Mouse (Mus musculus): ENCODE measurements around the gene Bcas3. TPM values are rescaled to one million over a fixed set of nuclear protein-coding genes. Genes with fewer than 3 reads are reported as not detected.
"Not testable (repeated sequence)": the region's sequence is repeated elsewhere in the genome, so short reads cannot be mapped to it uniquely, and the experiment has no call there.

The Bcas3 gene
- polyA plus RNA-seq, 1 experiment: 37.8 TPM

- TF ChIP-seq POLR2A (IDR thresholded peaks at IDR 0.05; ENCODE audit: insufficient read depth, low read length) (no peak), EP300 (IDR thresholded peaks at IDR 0.05; ENCODE audit: insufficient read depth, low read depth, low read length) (no peak), CTCF (IDR thresholded peaks at IDR 0.05; ENCODE audit: low read depth, low read length) (no peak)
- Histone ChIP-seq H3K4me3 (ENCODE audit: low read depth, low read length) (no peak overlapping the region), H3K9me3 (replicated peaks; ENCODE audit: control insufficient read depth, insufficient read depth, low read length, poor library complexity, severe bottlenecking) (no peaks in the 10 kb centered on the region), H3K4me1 (ENCODE audit: control insufficient read depth, insufficient read depth, low read length) (no peaks in the 10 kb centered on the region), H3K27me3 (ENCODE audit: control insufficient read depth, insufficient read depth, low read length, poor library complexity, severe bottlenecking) (no peaks in the 10 kb centered on the region), H3K9ac (ENCODE audit: low read depth, poor library complexity, severe bottlenecking) (no peak overlapping the region), H3K27ac (ENCODE audit: insufficient read depth, low read length) (no peak overlapping the region), H3K36me3 (ENCODE audit: control insufficient read depth, insufficient read depth, low read length, poor library complexity, severe bottlenecking) (no peaks in the 10 kb centered on the region)
Measured at GRCm38 (mm10) chr11:85499561-85499960, 146.6 kb downstream of the Bcas3 start.

- H3K9ac ChIP-seq (ENCODE audit: low read depth, poor library complexity, severe bottlenecking): no peak overlapping the region
- no peaks in the 10 kb centered on the region for H3K36me3 ChIP-seq (ENCODE audit: control insufficient read depth, insufficient read depth, low read length, poor library complexity, severe bottlenecking)
- no peaks in the 10 kb centered on the region for H3K4me1 ChIP-seq (ENCODE audit: control insufficient read depth, insufficient read depth, low read length)
- TF ChIP-seq POLR2A (IDR thresholded peaks at IDR 0.05; ENCODE audit: insufficient read depth, low read length): no peak
- TF ChIP-seq EP300 (IDR thresholded peaks at IDR 0.05; ENCODE audit: insufficient read depth, low read depth, low read length): no peak
- no peak overlapping the region for H3K27ac ChIP-seq (ENCODE audit: insufficient read depth, low read length)
- no peaks in the 10 kb centered on the region for H3K9me3 ChIP-seq (replicated peaks; ENCODE audit: control insufficient read depth, insufficient read depth, low read length, poor library complexity, severe bottlenecking)
- no peaks in the 10 kb centered on the region for H3K27me3 ChIP-seq (ENCODE audit: control insufficient read depth, insufficient read depth, low read length, poor library complexity, severe bottlenecking)
- no peak overlapping the region for H3K4me3 ChIP-seq (ENCODE audit: low read depth, low read length)
Measured at GRCm38 (mm10) chr11:85502031-85502430, 149.1 kb downstream of the Bcas3 start.

- not testable (repeated sequence) for H3K4me1 ChIP-seq (ENCODE audit: control insufficient read depth, insufficient read depth, low read length); H3K36me3 ChIP-seq (ENCODE audit: control insufficient read depth, insufficient read depth, low read length, poor library complexity, severe bottlenecking); H3K27me3 ChIP-seq (ENCODE audit: control insufficient read depth, insufficient read depth, low read length, poor library complexity, severe bottlenecking); H3K4me3 ChIP-seq (ENCODE audit: low read depth, low read length); H3K27ac ChIP-seq (ENCODE audit: insufficient read depth, low read length); H3K9ac ChIP-seq (ENCODE audit: low read depth, poor library complexity, severe bottlenecking); H3K9me3 ChIP-seq (replicated peaks; ENCODE audit: control insufficient read depth, insufficient read depth, low read length, poor library complexity, severe bottlenecking)
Measured at GRCm38 (mm10) chr11:85504812-85505211, 151.8 kb downstream of the Bcas3 start.

- Histone ChIP-seq H3K9ac (ENCODE audit: low read depth, poor library complexity, severe bottlenecking) (no peak overlapping the region), H3K27ac (ENCODE audit: insufficient read depth, low read length) (no peak overlapping the region), H3K36me3 (ENCODE audit: control insufficient read depth, insufficient read depth, low read length, poor library complexity, severe bottlenecking) (no peaks in the 10 kb centered on the region), H3K9me3 (replicated peaks; ENCODE audit: control insufficient read depth, insufficient read depth, low read length, poor library complexity, severe bottlenecking) (no peaks in the 10 kb centered on the region), H3K4me3 (ENCODE audit: low read depth, low read length) (no peak overlapping the region), H3K27me3 (ENCODE audit: control insufficient read depth, insufficient read depth, low read length, poor library complexity, severe bottlenecking) (no peaks in the 10 kb centered on the region), H3K4me1 (ENCODE audit: control insufficient read depth, insufficient read depth, low read length) (no peaks in the 10 kb centered on the region)
- TF ChIP-seq CTCF (IDR thresholded peaks at IDR 0.05; ENCODE audit: low read depth, low read length) (no peak), POLR2A (IDR thresholded peaks at IDR 0.05; ENCODE audit: insufficient read depth, low read length) (no peak), EP300 (IDR thresholded peaks at IDR 0.05; ENCODE audit: insufficient read depth, low read depth, low read length) (no peak)
Measured at GRCm38 (mm10) chr11:85505811-85506210, 152.8 kb downstream of the Bcas3 start.

- Histone ChIP-seq H3K4me3 (ENCODE audit: low read depth, low read length) (no peak overlapping the region), H3K27me3 (ENCODE audit: control insufficient read depth, insufficient read depth, low read length, poor library complexity, severe bottlenecking) (no peaks in the 10 kb centered on the region), H3K4me1 (ENCODE audit: control insufficient read depth, insufficient read depth, low read length) (no peaks in the 10 kb centered on the region), H3K27ac (ENCODE audit: insufficient read depth, low read length) (no peak overlapping the region), H3K9ac (ENCODE audit: low read depth, poor library complexity, severe bottlenecking) (no peak overlapping the region), H3K9me3 (replicated peaks; ENCODE audit: control insufficient read depth, insufficient read depth, low read length, poor library complexity, severe bottlenecking) (no peaks in the 10 kb centered on the region), H3K36me3 (ENCODE audit: control insufficient read depth, insufficient read depth, low read length, poor library complexity, severe bottlenecking) (no peaks in the 10 kb centered on the region)
- no peak for TF ChIP-seq CTCF (IDR thresholded peaks at IDR 0.05; ENCODE audit: low read depth, low read length)
Measured at GRCm38 (mm10) chr11:85509334-85509733, 156.4 kb downstream of the Bcas3 start.

GRCm38 (mm10) chr11:85511270-85511904 is 158.4 kb downstream of the Bcas3 start:
- H3K36me3 ChIP-seq (ENCODE audit: control insufficient read depth, insufficient read depth, low read length, poor library complexity, severe bottlenecking): no peaks in the 10 kb centered on the region
- H3K27me3 ChIP-seq (ENCODE audit: control insufficient read depth, insufficient read depth, low read length, poor library complexity, severe bottlenecking): no peaks in the 10 kb centered on the region
- no peak overlapping the region for H3K9ac ChIP-seq (ENCODE audit: low read depth, poor library complexity, severe bottlenecking)
- no peaks in the 10 kb centered on the region for H3K4me1 ChIP-seq (ENCODE audit: control insufficient read depth, insufficient read depth, low read length)
- no peak overlapping the region for H3K4me3 ChIP-seq (ENCODE audit: low read depth, low read length)
- TF ChIP-seq POLR2A (IDR thresholded peaks at IDR 0.05; ENCODE audit: insufficient read depth, low read length) (no peak), EP300 (IDR thresholded peaks at IDR 0.05; ENCODE audit: insufficient read depth, low read depth, low read length) (no peak), CTCF (IDR thresholded peaks at IDR 0.05; ENCODE audit: low read depth, low read length) (no peak)
- H3K27ac ChIP-seq (ENCODE audit: insufficient read depth, low read length): no peak overlapping the region
- H3K9me3 ChIP-seq (replicated peaks; ENCODE audit: control insufficient read depth, insufficient read depth, low read length, poor library complexity, severe bottlenecking): no peaks in the 10 kb centered on the region
